Mouse (Mus musculus) embryonic facial prominence, embryonic 12.5 days (tissue): ENCODE data around the gene Adamts14. TPM values are rescaled to one million over a fixed set of nuclear protein-coding genes. Genes with fewer than 3 reads are reported as not detected.
A peak's percentile ranks its signal among the peaks of the same experiment; 100 is the strongest.

Source experiments
- ATAC-seq: fragments of 200-750 bp; cut with Nextera tagmentation; 2 replicates; pipeline ENCODE4 v1.8.0; 2017; ENCODE audit not compliant: insufficient number of reproducible peaks, insufficient read depth, low FRiP score, low TSS enrichment
- H3K27ac ChIP-seq: fragments of 300-500 bp; sonication (generic); 2 replicates; pipeline ENCODE4 v1.5.1; 2016; ENCODE audit warnings: mild to moderate bottlenecking
- H3K27me3 ChIP-seq: fragments of 300-500 bp; sonication (generic); 2 replicates; pipeline ENCODE4 v1.6.1; 2016; ENCODE audit warnings: mild to moderate bottlenecking, moderate library complexity
- H3K36me3 ChIP-seq: fragments of 300-500 bp; sonication (generic); 2 replicates; pipeline ENCODE4 v1.6.1; 2016; ENCODE audit warnings: mild to moderate bottlenecking
- H3K4me1 ChIP-seq: fragments of 300-500 bp; sonication (generic); 2 replicates; pipeline ENCODE4 v1.6.1; 2016
- H3K4me2 ChIP-seq: fragments of 300-500 bp; sonication (generic); replicated peaks from 2 replicates; pipeline ENCODE4 v1.6.1; 2016; ENCODE audit warnings: mild to moderate bottlenecking, moderate library complexity
- H3K4me3 ChIP-seq: fragments of 300-500 bp; sonication (generic); 2 replicates; pipeline ENCODE4 v1.5.1; 2016; ENCODE audit warnings: mild to moderate bottlenecking
- H3K9ac ChIP-seq: fragments of 300-500 bp; sonication (generic); 2 replicates; pipeline ENCODE4 v1.6.1; 2016; ENCODE audit warnings: mild to moderate bottlenecking, moderate library complexity
- H3K9me3 ChIP-seq: fragments of 300-500 bp; sonication (generic); 2 replicates; pipeline ENCODE4 v1.6.1; 2016; ENCODE audit warnings: mild to moderate bottlenecking, moderate library complexity
- WGBS: fragments of 180-500 bp; shearing (Covaris S2); methylation state at CpG from one replicate; pipeline ENCODE4 v1.1.7; 2016; 5-methylcytosine and 5-hydroxymethylcytosine counted together
- polyA plus RNA-seq: library from polyadenylated mRNA; unstranded; fragments of >200 nt; fragmentation: Nextera tagmentation; extraction: Ambion mirVana; gene quantifications from 2 replicates; pipeline ENCODE4 v1.2.1, GENCODE M21; 2016

The Adamts14 gene
- polyA plus RNA-seq, 1 experiment from 2014 or later: 1.2 TPM

DNA sequence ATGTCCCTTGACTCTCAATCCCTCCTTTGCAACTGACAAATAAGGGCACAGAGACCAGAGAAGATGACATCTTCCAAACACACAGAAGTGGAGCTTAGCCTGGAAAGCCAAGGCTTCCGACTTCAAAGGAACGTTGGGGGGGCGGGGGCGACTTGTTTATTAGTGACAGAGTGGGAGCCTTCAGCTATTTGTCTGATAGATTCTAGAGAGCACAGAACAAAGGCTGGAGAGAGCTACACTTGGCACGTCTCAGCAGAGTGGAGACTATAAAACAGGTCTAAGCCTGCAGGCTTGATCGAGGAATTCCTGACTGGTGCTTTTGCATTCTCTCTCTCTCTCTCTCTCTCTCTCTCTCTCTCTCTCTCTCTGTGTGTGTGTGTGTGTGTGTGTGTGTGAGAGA is 122.6 kb downstream of the Adamts14 start:
- no peak for ATAC-seq
- Histone ChIP-seq H3K27me3 (no peaks in the 10 kb centered on the region), H3K4me1 (peaks cover 1% of the 10 kb centered on the region), H3K9ac (no peak overlapping the region; the same call in 1 of the 2 replicates), H3K27ac (no peak overlapping the region), H3K9me3 (no peaks in the 10 kb centered on the region), H3K4me2 (no peak overlapping the region), H3K36me3 (no peaks in the 10 kb centered on the region), H3K4me3 (no peak overlapping the region)
- WGBS: 50% methylated on average over 6 of the region's 6 CpGs

DNA sequence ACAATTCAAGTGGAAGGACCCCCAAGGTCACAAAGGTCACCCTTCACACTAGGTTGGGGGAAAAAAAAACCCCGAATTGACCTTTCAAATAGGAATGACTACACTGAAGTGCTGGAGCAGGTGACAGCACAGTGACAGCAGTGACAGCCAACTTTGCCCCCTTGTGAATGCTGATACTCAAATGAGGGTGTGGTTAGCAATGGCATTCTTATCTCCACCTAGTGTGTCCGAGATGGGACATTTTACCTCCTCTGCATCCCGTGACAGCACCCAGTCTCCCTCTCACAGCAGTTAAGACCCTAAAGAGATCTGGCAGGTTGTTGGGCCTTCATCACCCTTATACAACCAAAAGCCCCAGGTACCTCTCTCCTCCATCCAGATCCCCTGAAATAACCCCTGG is 123.8 kb downstream of the Adamts14 start:
- Histone ChIP-seq H3K9me3 (no peaks in the 10 kb centered on the region), H3K4me3 (no peak overlapping the region), H3K4me2 (no peak overlapping the region), H3K27me3 (no peaks in the 10 kb centered on the region), H3K27ac (no peak overlapping the region), H3K9ac (no peak overlapping the region), H3K4me1 (peaks cover 5% of the 10 kb centered on the region), H3K36me3 (no peaks in the 10 kb centered on the region)
- WGBS: 85% methylated on average over 3 of the region's 3 CpGs
- ATAC-seq: no peak

- Histone ChIP-seq H3K9ac (peak within 1 kb of the TSS; percentile 96), H3K27me3 (no peaks in the 10 kb centered on the region), H3K4me2 (peak within 1 kb of the TSS; percentile 82), H3K4me3 (peak within 1 kb of the TSS; percentile 77), H3K4me1 (peaks cover 5% of the 10 kb centered on the region), H3K9me3 (no peaks in the 10 kb centered on the region), H3K36me3 (no peaks in the 10 kb centered on the region), H3K27ac (peak within 1 kb of the TSS; percentile 98)
- under 1% methylated on average over 80 of the region's 82 CpGs for WGBS
- peak; percentile 82 for ATAC-seq
These were observed 125.8 kb downstream of the Adamts14 start, which contains the start of gene Sgpl1 for GRCm38 (mm10) chr10:61147157-61148040. Gene Sgpl1, minus strand, starts transcription at chr10:61147703.

Other genes with a start within 250 kb of the Adamts14 start
- gene Pcbd1, start 184.1 kb downstream of the Adamts14 start, polyA plus RNA-seq: 11.8 and 12.8 TPM in 2 replicates
- gene Sgpl1, start 125.7 kb downstream of the Adamts14 start, polyA plus RNA-seq: 91.5 and 92.5 TPM in 2 replicates
- gene Tbata, start 101.5 kb downstream of the Adamts14 start, polyA plus RNA-seq: not detected in 2 replicates
- gene Prf1, start 24.4 kb upstream of the Adamts14 start, polyA plus RNA-seq: not detected in 2 replicates
- 26.7 and 28.6 TPM in 2 replicates for gene Pald1, start 110.1 kb upstream of the Adamts14 start, polyA plus RNA-seq
- gene Nodal, start 144.5 kb upstream of the Adamts14 start, polyA plus RNA-seq: 0.10 TPM in 1 of 2 replicates, not detected in the other
- 60.4 and 64.9 TPM in 2 replicates for gene Eif4ebp2, start 179.2 kb upstream of the Adamts14 start, polyA plus RNA-seq
- gene Lrrc20, start 202.4 kb upstream of the Adamts14 start, polyA plus RNA-seq: 10.9 and 12.7 TPM in 2 replicates